Mouse (Mus musculus): ENCODE results near the gene Wnt1.

Wnt1 gene

GRCm38 (mm10) chr15:98837006-98837742, 47.5 kb downstream of the Wnt1 start:
- no peak for DNase-seq (ENCODE audit: low spot score)

GRCm38 (mm10) chr15:98837743-98838103, 48.1 kb downstream of the Wnt1 start:
- no peak for DNase-seq (ENCODE audit: low spot score)

GRCm38 (mm10) chr15:98839161-98839560, 49.5 kb downstream of the Wnt1 start:
- no peak for DNase-seq (ENCODE audit: low spot score)

- DNase-seq (ENCODE audit: low spot score) = no peak
Measured at GRCm38 (mm10) chr15:98839671-98840585, 50.3 kb downstream of the Wnt1 start.

Data from adipocyte (in vitro differentiated cells).